Mouse (Mus musculus): ENCODE results near the gene Mospd3. TPM values are rescaled to one million over a fixed set of nuclear protein-coding genes. Genes with fewer than 3 reads are reported as not detected.

Gene Mospd3
- polyA plus RNA-seq (2012; rRNA removed) = 89.7 and 164 TPM in 2 replicates

- peak within 1 kb of the TSS; percentile 99 for H3K27ac ChIP-seq (ENCODE audit: insufficient read depth, low read depth, low read length)
- TF ChIP-seq POLR2A (IDR thresholded peaks at IDR 0.05; ENCODE audit: low read depth, low read length) (peak; percentile 84), CTCF (IDR thresholded peaks at IDR 0.05; ENCODE audit: extremely low read depth, insufficient read length, insufficient replicate concordance, low read depth, low read length) (no peak)
- peaks cover 2% of the 10 kb centered on the region; the same call in 1 of the 2 replicates for H3K36me3 ChIP-seq (ENCODE audit: control insufficient read depth, insufficient read depth, low read length)
- no peaks in the 10 kb centered on the region for H3K27me3 ChIP-seq (ENCODE audit: control insufficient read depth, insufficient read depth, low read length)
- WGBS = under 1% methylated on average over 41 of the region's 41 CpGs
- peaks cover 13% of the 10 kb centered on the region for H3K4me1 ChIP-seq (ENCODE audit: control insufficient read depth, insufficient read depth, insufficient read length, low read length)
- peak within 1 kb of the TSS; percentile 87 for H3K4me3 ChIP-seq (ENCODE audit: low read depth, low read length)
Observed at GRCm38 (mm10) chr5:137600619-137601364, at the start of gene Mospd3. TSS of gene Mospd3 (minus strand) at chr5:137601058.

DNA sequence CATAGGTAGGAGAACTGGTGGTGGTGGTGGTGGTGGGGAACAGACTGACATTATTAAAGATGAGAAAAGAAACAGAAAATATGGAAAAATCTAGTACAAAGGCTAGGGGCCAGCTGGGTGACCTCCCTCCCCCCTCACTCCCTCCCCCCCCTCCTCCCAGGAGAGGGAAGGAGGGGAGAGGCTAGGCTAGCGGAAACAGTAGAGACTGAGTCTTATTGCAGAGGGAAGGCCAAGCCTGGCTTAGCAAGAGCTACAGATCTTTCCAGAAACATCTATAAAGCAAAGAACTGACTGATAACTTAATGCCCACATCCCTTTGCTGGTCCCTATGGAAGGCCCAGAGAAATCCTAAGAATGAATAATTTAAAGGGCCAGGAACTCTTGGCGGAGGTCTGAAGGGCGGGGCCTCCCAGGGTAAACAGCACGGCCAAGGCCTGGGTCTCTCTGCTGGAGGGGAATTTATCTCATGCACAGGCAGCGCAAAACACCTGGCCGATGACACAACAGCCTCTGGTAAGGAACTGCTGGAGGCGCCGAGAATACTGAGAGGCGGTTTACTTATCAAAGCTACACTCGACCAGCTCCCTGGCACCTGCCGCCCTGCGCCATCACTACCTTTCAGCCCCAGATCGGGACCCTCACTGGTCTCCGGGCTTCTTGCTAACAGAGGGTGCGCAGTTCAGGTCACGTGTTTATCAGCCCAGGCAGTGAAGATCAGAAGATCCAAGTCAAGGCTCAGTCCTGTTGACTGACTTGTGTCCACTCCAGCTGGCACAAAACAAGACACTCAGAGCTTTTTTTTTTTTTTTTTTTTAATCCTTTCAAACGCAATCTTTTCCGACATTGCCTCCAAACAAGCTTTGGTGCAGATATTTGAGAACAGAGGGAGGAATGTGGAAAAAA is 49.1 kb upstream of the Mospd3 start:
- Histone ChIP-seq H3K4me1 (ENCODE audit: control insufficient read depth, insufficient read depth, insufficient read length, low read length) (peaks cover 5% of the 10 kb centered on the region), H3K27me3 (ENCODE audit: control insufficient read depth, insufficient read depth, low read length) (no peaks in the 10 kb centered on the region), H3K36me3 (ENCODE audit: control insufficient read depth, insufficient read depth, low read length) (peaks cover 10% of the 10 kb centered on the region), H3K4me3 (ENCODE audit: low read depth, low read length) (no peak overlapping the region), H3K27ac (ENCODE audit: insufficient read depth, low read depth, low read length) (no peak overlapping the region)
- TF ChIP-seq CTCF (IDR thresholded peaks at IDR 0.05; ENCODE audit: extremely low read depth, insufficient read length, insufficient replicate concordance, low read depth, low read length) = no peak
- TF ChIP-seq POLR2A (IDR thresholded peaks at IDR 0.05; ENCODE audit: low read depth, low read length) = no peak
- 18% methylated on average over 18 of the region's 18 CpGs for WGBS

GRCm38 (mm10) chr5:137649251-137649650 is 48.4 kb upstream of the Mospd3 start:
- Histone ChIP-seq H3K27me3 (ENCODE audit: control insufficient read depth, insufficient read depth, low read length) (no peaks in the 10 kb centered on the region), H3K27ac (ENCODE audit: insufficient read depth, low read depth, low read length) (no peak overlapping the region), H3K4me1 (ENCODE audit: control insufficient read depth, insufficient read depth, insufficient read length, low read length) (peaks cover 6% of the 10 kb centered on the region), H3K4me3 (ENCODE audit: low read depth, low read length) (no peak overlapping the region), H3K36me3 (ENCODE audit: control insufficient read depth, insufficient read depth, low read length) (peaks cover 10% of the 10 kb centered on the region; the same call in 1 of the 2 replicates)
- WGBS = 46% methylated on average over 4 of the region's 4 CpGs
- TF ChIP-seq CTCF (IDR thresholded peaks at IDR 0.05; ENCODE audit: extremely low read depth, insufficient read length, insufficient replicate concordance, low read depth, low read length) (no peak), POLR2A (IDR thresholded peaks at IDR 0.05; ENCODE audit: low read depth, low read length) (no peak)

GRCm38 (mm10) chr5:137647827-137648601 is 47.2 kb upstream of the Mospd3 start:
- H3K27ac ChIP-seq (ENCODE audit: insufficient read depth, low read depth, low read length) = no peak overlapping the region
- H3K4me3 ChIP-seq (ENCODE audit: low read depth, low read length) = no peak overlapping the region
- no peak for TF ChIP-seq CTCF (IDR thresholded peaks at IDR 0.05; ENCODE audit: extremely low read depth, insufficient read length, insufficient replicate concordance, low read depth, low read length)
- no peak for TF ChIP-seq POLR2A (IDR thresholded peaks at IDR 0.05; ENCODE audit: low read depth, low read length)
- H3K27me3 ChIP-seq (ENCODE audit: control insufficient read depth, insufficient read depth, low read length) = no peaks in the 10 kb centered on the region
- WGBS = 37% methylated on average over 9 of the region's 9 CpGs
- peaks cover 5% of the 10 kb centered on the region; the same call in 1 of the 2 replicates for H3K36me3 ChIP-seq (ENCODE audit: control insufficient read depth, insufficient read depth, low read length)
- peaks cover 6% of the 10 kb centered on the region for H3K4me1 ChIP-seq (ENCODE audit: control insufficient read depth, insufficient read depth, insufficient read length, low read length)

DNA sequence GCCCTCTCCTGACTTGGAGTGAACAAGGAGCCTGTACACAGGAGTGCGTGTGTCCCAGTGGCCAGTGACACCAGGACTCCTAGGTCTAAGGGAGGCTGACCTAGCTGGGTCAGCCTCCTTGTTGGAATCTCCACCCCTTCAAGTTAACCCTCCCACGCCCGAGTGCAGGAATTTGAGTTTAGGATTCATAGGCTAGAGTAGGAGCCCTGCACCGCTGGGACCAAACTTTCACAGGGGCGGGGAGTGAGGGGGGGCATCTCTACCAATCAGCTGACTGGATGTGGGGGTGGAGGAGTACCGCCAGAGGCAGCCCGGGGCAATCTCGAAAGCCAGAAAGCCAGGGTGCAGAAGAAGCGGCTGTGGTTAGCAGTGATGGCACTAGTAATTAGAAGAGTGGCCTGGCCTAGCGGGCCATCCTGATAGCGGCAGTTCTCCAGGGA is 44.8 kb upstream of the Mospd3 start, which contains the start of gene Irs3:
Gene Irs3, minus strand, starts transcription at position 63 of the 440 bp plus-strand sequence.
- WGBS = 68% methylated on average over 11 of the region's 11 CpGs
- Histone ChIP-seq H3K4me1 (ENCODE audit: control insufficient read depth, insufficient read depth, insufficient read length, low read length) (peaks cover 6% of the 10 kb centered on the region), H3K27ac (ENCODE audit: insufficient read depth, low read depth, low read length) (no peak within 1 kb of the TSS), H3K36me3 (ENCODE audit: control insufficient read depth, insufficient read depth, low read length) (peaks cover 18% of the 10 kb centered on the region), H3K4me3 (ENCODE audit: low read depth, low read length) (peak within 1 kb of the TSS; percentile 57), H3K27me3 (ENCODE audit: control insufficient read depth, insufficient read depth, low read length) (no peaks in the 10 kb centered on the region)
- TF ChIP-seq CTCF (IDR thresholded peaks at IDR 0.05; ENCODE audit: extremely low read depth, insufficient read length, insufficient replicate concordance, low read depth, low read length) = no peak

DNA sequence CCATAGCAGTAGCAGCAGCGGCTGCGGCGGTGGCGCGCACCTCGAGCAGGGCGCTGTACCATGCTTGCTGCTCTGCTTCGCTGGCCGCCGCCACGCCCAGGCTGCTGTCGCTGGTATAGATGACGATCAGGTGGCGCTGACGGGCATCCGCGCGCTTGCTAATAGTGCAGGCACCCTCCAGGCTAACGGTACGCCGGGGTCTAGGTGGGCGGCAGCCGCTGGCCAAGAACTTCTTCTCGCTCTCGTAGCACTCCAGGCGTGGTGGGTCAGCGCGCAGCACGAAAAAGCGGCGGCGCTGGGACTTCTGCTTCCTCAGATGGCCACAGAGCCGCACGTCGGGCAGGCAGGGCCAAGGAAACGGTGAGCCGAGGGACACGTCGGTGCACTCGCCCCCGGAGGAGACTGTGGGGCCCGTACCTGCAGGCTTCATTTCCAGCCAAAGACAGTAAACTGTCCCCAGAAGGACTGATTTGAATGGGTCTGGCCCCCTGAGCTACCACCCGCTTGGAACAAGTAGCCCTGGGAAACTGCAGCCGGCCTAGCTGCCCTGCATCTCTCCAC is 44.3 kb upstream of the Mospd3 start:
- H3K4me1 ChIP-seq (ENCODE audit: control insufficient read depth, insufficient read depth, insufficient read length, low read length) = peaks cover 6% of the 10 kb centered on the region
- H3K27ac ChIP-seq (ENCODE audit: insufficient read depth, low read depth, low read length) = no peak overlapping the region
- TF ChIP-seq POLR2A (IDR thresholded peaks at IDR 0.05; ENCODE audit: low read depth, low read length) (no peak), CTCF (IDR thresholded peaks at IDR 0.05; ENCODE audit: extremely low read depth, insufficient read length, insufficient replicate concordance, low read depth, low read length) (no peak)
- no peaks in the 10 kb centered on the region for H3K27me3 ChIP-seq (ENCODE audit: control insufficient read depth, insufficient read depth, low read length)
- H3K4me3 ChIP-seq (ENCODE audit: low read depth, low read length) = peak overlapping the region; percentile 57
- 5% methylated on average over 44 of the region's 44 CpGs for WGBS
- H3K36me3 ChIP-seq (ENCODE audit: control insufficient read depth, insufficient read depth, low read length) = peaks cover 23% of the 10 kb centered on the region

All from small intestine, adult 2 months (tissue).